Mouse (Mus musculus) cerebellum, postnatal 14 days (tissue): ENCODE results near the gene Rbms1.

Experiments used
- DNase-seq, 2 experiments: peaks; one replicate each; pipeline ENCODE4 v3.0.0; 2021; ENCODE audit warnings: mixed read lengths in 2 of 2

Gene Rbms1

GRCm38 (mm10) chr2:60914524-60915280, 48.3 kb downstream of the Rbms1 start:
- DNase-seq: no peak

- DNase-seq: no peak
Measured at GRCm38 (mm10) chr2:60913281-60913680, 49.7 kb downstream of the Rbms1 start.

GRCm38 (mm10) chr2:60911716-60912115, 51.3 kb downstream of the Rbms1 start:
- no peak for DNase-seq

GRCm38 (mm10) chr2:60910820-60911219, 52.2 kb downstream of the Rbms1 start:
- peak; percentile 67 to 75 for DNase-seq

GRCm38 (mm10) chr2:60908551-60908950, 54.4 kb downstream of the Rbms1 start:
- no peak for DNase-seq

GRCm38 (mm10) chr2:60908116-60908515, 54.9 kb downstream of the Rbms1 start:
- no peak for DNase-seq

GRCm38 (mm10) chr2:60905283-60905682, 57.7 kb downstream of the Rbms1 start:
- no peak for DNase-seq

GRCm38 (mm10) chr2:60904141-60904540, 58.9 kb downstream of the Rbms1 start:
- no peak for DNase-seq

GRCm38 (mm10) chr2:60903535-60903934, 59.5 kb downstream of the Rbms1 start:
- no peak for DNase-seq

GRCm38 (mm10) chr2:60902446-60903137, 60.4 kb downstream of the Rbms1 start:
- no peak for DNase-seq

- no peak for DNase-seq
Measured at GRCm38 (mm10) chr2:60901511-60901951, 61.5 kb downstream of the Rbms1 start.

GRCm38 (mm10) chr2:60901013-60901412, 62.0 kb downstream of the Rbms1 start:
- DNase-seq: no peak

- no peak for DNase-seq
Measured at GRCm38 (mm10) chr2:60893042-60893441, 70.0 kb downstream of the Rbms1 start.

GRCm38 (mm10) chr2:60883931-60884330, 79.1 kb downstream of the Rbms1 start:
- DNase-seq: no peak

GRCm38 (mm10) chr2:60883043-60883365, 80.0 kb downstream of the Rbms1 start:
- DNase-seq: no peak

GRCm38 (mm10) chr2:60882202-60883042, 80.6 kb downstream of the Rbms1 start:
- DNase-seq: no peak

- no peak for DNase-seq
Measured at GRCm38 (mm10) chr2:60881571-60882041, 81.4 kb downstream of the Rbms1 start.

GRCm38 (mm10) chr2:60880789-60881570, 82.0 kb downstream of the Rbms1 start:
- peak; percentile 45 to 69 for DNase-seq

- DNase-seq: no peak
Measured at GRCm38 (mm10) chr2:60879966-60880788, 82.8 kb downstream of the Rbms1 start.

- no peak for DNase-seq
Measured at GRCm38 (mm10) chr2:60879141-60879818, 83.7 kb downstream of the Rbms1 start.
